Mouse (Mus musculus): Measurements from ENCODE around the gene Slc6a2. TPM values are rescaled to one million over a fixed set of nuclear protein-coding genes. Genes with fewer than 3 reads are reported as not detected.

Slc6a2 gene
- total RNA-seq, 2 experiments from 2014 or later: not detected

DNA sequence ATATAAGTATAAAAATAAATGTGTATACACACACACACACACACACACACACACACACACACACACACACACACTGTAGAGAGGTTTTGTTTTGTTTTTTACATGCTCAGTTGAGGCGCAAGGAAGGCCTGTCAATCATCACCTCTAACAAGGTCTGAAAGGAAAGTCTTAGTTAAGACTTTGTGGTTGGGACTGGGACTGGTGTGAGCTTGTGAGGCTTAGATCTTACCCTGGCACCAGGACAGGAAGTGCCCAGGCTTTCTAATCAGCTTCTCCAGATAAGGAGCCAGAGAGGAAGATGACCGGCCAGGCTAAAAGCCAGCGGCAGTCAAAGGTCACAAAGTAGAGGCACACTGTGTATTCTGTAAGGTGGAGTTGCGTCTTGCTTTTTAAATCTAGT lies 54.4 kb downstream of the Slc6a2 start:
- no peak for ATAC-seq (replicated peaks; ENCODE audit: low FRiP score, poor library complexity, severe bottlenecking)

- no peak for ATAC-seq (replicated peaks; ENCODE audit: low FRiP score, poor library complexity, severe bottlenecking)
These were observed 61.9 kb downstream of the Slc6a2 start for GRCm38 (mm10) chr8:93021738-93022137.

GRCm38 (mm10) chr8:93030664-93031063 lies 70.8 kb downstream of the Slc6a2 start:
- no peak for ATAC-seq (replicated peaks; ENCODE audit: low FRiP score, poor library complexity, severe bottlenecking)

DNA sequence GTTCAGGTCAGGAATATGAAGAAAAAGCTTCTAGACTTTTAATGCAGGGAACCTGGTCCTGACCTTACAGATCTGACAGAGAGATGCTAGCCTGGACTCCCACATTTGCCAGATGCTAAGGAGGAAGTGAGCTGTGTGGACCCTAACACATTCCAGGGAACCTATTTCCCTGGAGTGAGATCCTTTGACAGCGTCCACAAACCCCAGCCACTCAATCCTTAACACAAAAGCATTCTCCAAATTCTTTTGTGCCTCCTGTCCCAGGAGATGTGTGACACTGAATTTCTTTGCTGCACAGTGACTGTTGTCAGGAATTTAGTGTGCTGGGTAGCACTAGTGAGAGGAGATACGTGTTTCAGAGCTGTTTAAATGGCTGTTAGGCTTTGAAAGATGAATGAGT lies 79.0 kb downstream of the Slc6a2 start:
- ATAC-seq (replicated peaks; ENCODE audit: low FRiP score, poor library complexity, severe bottlenecking): no peak

- no peak for ATAC-seq (replicated peaks; ENCODE audit: low FRiP score, poor library complexity, severe bottlenecking)
These were observed 80.4 kb downstream of the Slc6a2 start for GRCm38 (mm10) chr8:93040256-93040655.

GRCm38 (mm10) chr8:93040776-93041567 lies 81.1 kb downstream of the Slc6a2 start:
- ATAC-seq (replicated peaks; ENCODE audit: low FRiP score, poor library complexity, severe bottlenecking): no peak

GRCm38 (mm10) chr8:93043083-93043482 lies 83.2 kb downstream of the Slc6a2 start:
- ATAC-seq (replicated peaks; ENCODE audit: low FRiP score, poor library complexity, severe bottlenecking): no peak

GRCm38 (mm10) chr8:93048092-93048491 lies 88.2 kb downstream of the Slc6a2 start, which contains the start of gene Ces1a:
TSS of gene Ces1a (minus strand) at chr8:93048192.
- ATAC-seq (replicated peaks; ENCODE audit: low FRiP score, poor library complexity, severe bottlenecking): no peak

DNA sequence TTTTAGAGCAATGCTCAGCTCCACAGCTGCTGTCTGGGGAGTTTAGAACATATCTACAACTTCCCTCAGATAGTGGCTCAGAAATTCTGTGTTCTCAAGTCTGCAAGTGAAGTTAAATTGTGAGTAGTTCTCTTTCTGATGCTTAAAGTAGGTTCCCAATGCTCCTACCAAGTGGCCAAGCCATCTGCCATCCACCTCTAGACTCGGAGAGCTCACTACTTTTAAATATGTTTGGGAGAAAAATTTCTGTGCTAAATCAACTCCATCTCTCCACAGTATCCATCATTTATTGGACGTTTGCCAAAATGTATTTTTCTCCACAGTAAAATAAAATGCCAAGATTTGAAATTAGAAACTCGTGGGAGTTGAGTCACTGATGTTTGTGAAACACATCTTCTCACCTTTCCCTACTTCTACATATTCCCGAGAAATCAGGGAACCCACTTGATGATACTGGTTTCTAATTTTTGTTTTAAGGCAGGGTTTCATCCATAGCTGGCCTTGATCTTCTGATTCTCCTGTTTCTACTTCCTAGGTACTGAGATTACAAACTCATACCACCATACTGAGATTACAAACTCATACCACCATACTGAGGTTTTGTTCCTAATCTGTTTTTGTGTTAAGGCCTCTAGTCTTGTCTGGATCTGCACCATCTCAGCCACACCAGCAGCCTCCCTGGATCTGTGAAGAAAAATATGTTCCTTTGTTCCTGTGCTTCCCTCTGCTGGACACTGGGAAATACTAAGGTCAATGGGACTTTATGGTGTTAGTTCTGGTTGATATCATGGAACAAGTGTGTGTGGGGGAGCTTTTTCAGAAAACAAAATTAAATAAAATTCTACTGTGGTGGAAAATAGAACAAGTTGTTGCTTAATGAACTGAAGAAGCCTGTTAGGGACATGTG lies 88.9 kb downstream of the Slc6a2 start:
- no peak for ATAC-seq (replicated peaks; ENCODE audit: low FRiP score, poor library complexity, severe bottlenecking)

Other genes with a start within 250 kb of the Slc6a2 start
- gene Mmp2, start 132.8 kb upstream of the Slc6a2 start, total RNA-seq (2015; ENCODE audit: low replicate concordance): not detected in 2 replicates
- gene Mmp2, start 132.8 kb upstream of the Slc6a2 start, total RNA-seq (2017; ENCODE audit: low replicate concordance): not detected in 2 replicates
- gene Lpcat2, start 104.7 kb upstream of the Slc6a2 start, total RNA-seq (2015; ENCODE audit: low replicate concordance): 2.9 and 13.7 TPM in 2 replicates
- gene Lpcat2, start 104.7 kb upstream of the Slc6a2 start, total RNA-seq (2017; ENCODE audit: low replicate concordance): 4.0 and 9.6 TPM in 2 replicates
- gene Capns2, start 58.7 kb upstream of the Slc6a2 start, total RNA-seq (2015; ENCODE audit: low replicate concordance): not detected in 2 replicates
- gene Capns2, start 58.7 kb upstream of the Slc6a2 start, total RNA-seq (2017; ENCODE audit: low replicate concordance): not detected in 2 replicates
- gene Ces1a, start 88.1 kb downstream of the Slc6a2 start, total RNA-seq (2015; ENCODE audit: low replicate concordance): not detected in 2 replicates
- gene Ces1a, start 88.1 kb downstream of the Slc6a2 start, total RNA-seq (2017; ENCODE audit: low replicate concordance): not detected in 2 replicates
- not detected in 2 replicates for gene Ces1b, start 119.9 kb downstream of the Slc6a2 start, total RNA-seq (2015; ENCODE audit: low replicate concordance)
- not detected in 2 replicates for gene Ces1b, start 119.9 kb downstream of the Slc6a2 start, total RNA-seq (2017; ENCODE audit: low replicate concordance)
- 2.5 TPM in 1 of 2 replicates, not detected in the other for gene Ces1c, start 171.2 kb downstream of the Slc6a2 start, total RNA-seq (2015; ENCODE audit: low replicate concordance)
- gene Ces1c, start 171.2 kb downstream of the Slc6a2 start, total RNA-seq (2017; ENCODE audit: low replicate concordance): not detected in 2 replicates
- not detected in 2 replicates for gene Ces1d, start 237.8 kb downstream of the Slc6a2 start, total RNA-seq (2015; ENCODE audit: low replicate concordance)
- 2.1 TPM in 1 of 2 replicates, not detected in the other for gene Ces1d, start 237.8 kb downstream of the Slc6a2 start, total RNA-seq (2017; ENCODE audit: low replicate concordance)